Mouse (Mus musculus) liver, embryonic 14.5 days (tissue): ENCODE data around the gene Nup210. TPM values are rescaled to one million over a fixed set of nuclear protein-coding genes. Genes with fewer than 3 reads are reported as not detected.

ENCODE experiments used
- ATAC-seq: fragments of 200-750 bp; cut with Nextera tagmentation; 2 replicates; pipeline ENCODE4 v1.8.0; 2017; ENCODE audit warnings: moderate number of reproducible peaks, mild to moderate bottlenecking, moderate library complexity; ENCODE audit not compliant: insufficient read depth
- DNase-seq, 3 experiments: peaks; one replicate each; pipeline ENCODE4 v3.0.0-alpha.2; 2012 to 2013; ENCODE audit warnings: low read depth in 3 of 3, low spot score in 3 of 3
- H3K27ac ChIP-seq: fragments of 300-500 bp; sonication (generic); 2 replicates; pipeline ENCODE4 v1.5.1; 2014; ENCODE audit warnings: moderate library complexity, mild to moderate bottlenecking, control low read depth, inconsistent platforms
- H3K27me3 ChIP-seq: fragments of 300-500 bp; sonication (generic); 2 replicates; pipeline ENCODE4 v1.6.1; 2014; ENCODE audit warnings: mild to moderate bottlenecking, low read length, moderate library complexity; ENCODE audit not compliant: control insufficient read depth, insufficient read depth
- H3K36me3 ChIP-seq: fragments of 300-500 bp; sonication (generic); replicated peaks from 2 replicates; pipeline ENCODE4 v1.6.1; 2014; ENCODE audit warnings: low read depth; ENCODE audit not compliant: control insufficient read depth, insufficient read depth
- H3K4me1 ChIP-seq, 2 experiments: fragments of 200-500 bp in 1 of 2; fragments of 300-500 bp in 1 of 2; sonication (generic) in 1 of 2; replicated peaks; 2 replicates each; pipeline ENCODE4 v1.6.1; 2012 to 2014; ENCODE audit warnings: antibody characterized with exemption in 1 of 2, inconsistent platforms in 1 of 2, low read length in 1 of 2; ENCODE audit not compliant: control insufficient read depth in 2 of 2, insufficient read depth in 2 of 2
- H3K4me2 ChIP-seq: fragments of 300-500 bp; sonication (generic); 2 replicates; pipeline ENCODE4 v1.6.1; 2014; ENCODE audit warnings: low read depth, mild to moderate bottlenecking, control low read depth, moderate library complexity
- H3K4me3 ChIP-seq, 2 experiments: fragments of 200-500 bp in 1 of 2; fragments of 300-500 bp in 1 of 2; sonication (generic) in 1 of 2; 2 replicates each; pipeline ENCODE4 v1.5.1; 2012 to 2014; ENCODE audit warnings: low read depth in 2 of 2, low read length in 2 of 2, mild to moderate bottlenecking in 2 of 2, control low read depth in 1 of 2, inconsistent platforms in 1 of 2, moderate library complexity in 1 of 2; ENCODE audit not compliant: insufficient read depth in 1 of 2
- H3K9ac ChIP-seq: fragments of 300-500 bp; sonication (generic); replicated peaks from 2 replicates; pipeline ENCODE4 v1.6.1; 2014; ENCODE audit warnings: mild to moderate bottlenecking, control low read depth, moderate library complexity
- H3K9me3 ChIP-seq: fragments of 300-500 bp; sonication (generic); 2 replicates; pipeline ENCODE4 v1.6.1; 2016; ENCODE audit warnings: low read length, mixed read lengths; ENCODE audit not compliant: control insufficient read depth
- CTCF ChIP-seq: IDR thresholded peaks from 2 replicates; pipeline ENCODE4 v1.5.1; 2016; ENCODE audit warnings: antibody characterized with exemption, low read depth, control low read depth
- EP300 ChIP-seq: IDR thresholded peaks from 2 replicates; pipeline ENCODE4 v1.6.1; 2016; ENCODE audit warnings: antibody characterized with exemption, low read depth
- WGBS: fragments of 180-500 bp; shearing (Covaris S2); extraction: QIAGEN DNeasy Blood & Tissue Kit; methylation state at CpG from one replicate; pipeline ENCODE4 v1.1.7; 2014; ENCODE audit not compliant: insufficient replicate concordance; 5-methylcytosine and 5-hydroxymethylcytosine counted together
- polyA plus RNA-seq, 2 experiments: library from polyadenylated mRNA; depleted of rRNA in 1 of 2; stranded (reverse) in 1 of 2; unstranded in 1 of 2; fragments of >200 nt; fragmentation: Nextera tagmentation in 1 of 2; extraction: Ambion mirVana in 1 of 2; gene quantifications; 2 replicates each; pipeline versions ENCODE4 v1.2.1 to v1.2.3; 2012 to 2014

The Nup210 gene
- polyA plus RNA-seq, 2 experiments = 32.4 to 35.1 TPM

GRCm38 (mm10) chr6:91111954-91112252 lies 4.7 kb downstream of the Nup210 start:
- WGBS = 89% methylated on average over 3 of the region's 3 CpGs
- no peak for ATAC-seq
- peaks cover 7% of the 10 kb centered on the region for H3K36me3 ChIP-seq
- H3K4me1 ChIP-seq = peaks cover 37 to 49% of the 10 kb centered on the region in 2 experiments
- no peaks in the 10 kb centered on the region for H3K27me3 ChIP-seq
- TF ChIP-seq EP300 (no peak), CTCF (no peak)
- H3K4me2 ChIP-seq = peak overlapping the region; percentile 35
- H3K9me3 ChIP-seq = no peaks in the 10 kb centered on the region
- H3K9ac ChIP-seq = no peak overlapping the region
- no peak overlapping the region for H3K27ac ChIP-seq
- H3K4me3 ChIP-seq = no peak overlapping the region
- DNase-seq = no peak

DNA sequence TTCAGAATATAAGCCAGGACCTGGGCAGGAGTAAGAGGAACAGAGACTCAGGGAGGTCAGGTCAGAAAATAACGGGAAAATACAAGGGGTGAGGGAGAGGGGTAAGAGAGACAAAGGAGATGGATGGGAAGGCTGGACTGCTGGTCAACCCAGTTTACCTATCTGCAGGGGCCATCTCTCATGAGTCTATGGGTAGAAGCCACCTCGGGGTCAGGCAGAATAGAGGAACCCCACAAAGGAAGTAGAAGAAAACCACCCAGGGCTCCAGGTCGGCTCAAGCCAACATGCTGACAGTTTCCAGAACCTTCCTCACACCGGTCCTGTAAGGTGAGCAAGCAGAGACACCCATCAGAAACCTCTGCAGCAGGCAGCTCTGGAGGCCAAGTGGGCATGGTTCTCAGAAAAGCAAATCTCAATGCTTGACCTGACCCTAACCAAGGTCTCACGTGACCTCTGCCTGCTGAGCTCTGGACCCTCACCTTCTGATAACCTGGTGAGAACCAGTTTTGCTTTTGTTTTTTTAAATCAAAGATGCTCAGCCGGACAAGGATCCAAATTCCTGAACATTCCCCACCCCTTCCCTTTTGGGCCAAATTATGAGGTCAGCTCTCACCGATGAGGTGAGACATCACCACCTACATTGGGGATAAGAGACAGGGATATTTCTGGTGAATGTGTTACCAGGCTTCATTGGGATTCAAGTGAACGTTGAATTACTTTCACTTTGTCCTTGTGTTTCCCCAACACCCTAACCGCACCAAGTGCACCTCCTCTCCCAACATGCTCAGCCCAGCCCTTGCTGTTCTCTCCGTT lies 5.3 kb downstream of the Nup210 start:
- peak overlapping the region; percentile 33 for H3K27ac ChIP-seq
- H3K27me3 ChIP-seq = no peaks in the 10 kb centered on the region
- H3K9me3 ChIP-seq = no peaks in the 10 kb centered on the region
- H3K4me1 ChIP-seq = peaks cover 37 to 51% of the 10 kb centered on the region in 2 experiments
- DNase-seq (no peak), ATAC-seq (no peak)
- peak overlapping the region; percentile 37; the same call in 1 of the 2 replicates for H3K9ac ChIP-seq
- 47% methylated on average over 10 of the region's 10 CpGs for WGBS
- TF ChIP-seq CTCF (no peak), EP300 (no peak)
- peaks cover 8% of the 10 kb centered on the region for H3K36me3 ChIP-seq
- H3K4me3 ChIP-seq = no peak overlapping the region
- H3K4me2 ChIP-seq = peak overlapping the region; percentile 35

- DNase-seq (no peak), ATAC-seq (no peak)
- Histone ChIP-seq H3K27ac (no peak overlapping the region; the same call in 1 of the 2 replicates), H3K9ac (no peak overlapping the region), H3K36me3 (peaks cover 15% of the 10 kb centered on the region), H3K4me1 (peaks cover 40 to 59% of the 10 kb centered on the region in 2 experiments), H3K27me3 (no peaks in the 10 kb centered on the region), H3K4me2 (peak overlapping the region; percentile 35), H3K4me3 (no peak overlapping the region), H3K9me3 (no peaks in the 10 kb centered on the region)
- WGBS = 36% methylated on average over 13 of the region's 13 CpGs
- TF ChIP-seq EP300 = no peak
- TF ChIP-seq CTCF = no peak
These were observed 6.2 kb downstream of the Nup210 start for GRCm38 (mm10) chr6:91110323-91111020.

GRCm38 (mm10) chr6:91109489-91109888 lies 7.1 kb downstream of the Nup210 start:
- Histone ChIP-seq H3K27me3 (no peaks in the 10 kb centered on the region), H3K36me3 (peaks cover 15% of the 10 kb centered on the region), H3K9ac (no peak overlapping the region), H3K4me2 (no peak overlapping the region), H3K4me3 (no peak overlapping the region), H3K4me1 (peaks cover 44 to 59% of the 10 kb centered on the region in 2 experiments), H3K27ac (no peak overlapping the region; the same call in 1 of the 2 replicates), H3K9me3 (no peaks in the 10 kb centered on the region)
- no peak for DNase-seq
- TF ChIP-seq CTCF (no peak), EP300 (no peak)
- ATAC-seq = no peak

- peaks cover 44 to 59% of the 10 kb centered on the region in 2 experiments for H3K4me1 ChIP-seq
- H3K36me3 ChIP-seq = peaks cover 15% of the 10 kb centered on the region
- TF ChIP-seq CTCF (no peak), EP300 (no peak)
- no peak overlapping the region for H3K4me3 ChIP-seq
- DNase-seq = no peak
- ATAC-seq = no peak
- no peak overlapping the region for H3K9ac ChIP-seq
- no peaks in the 10 kb centered on the region for H3K27me3 ChIP-seq
- WGBS = 83% methylated on average over 2 of the region's 2 CpGs
- H3K27ac ChIP-seq = no peak overlapping the region
- no peaks in the 10 kb centered on the region for H3K9me3 ChIP-seq
- no peak overlapping the region for H3K4me2 ChIP-seq
These were observed 7.6 kb downstream of the Nup210 start for GRCm38 (mm10) chr6:91108917-91109450.
